Comparison of ENCODE assay signal across 14 mouse cellular contexts in genomic region chr10:39772259-39772658, GRCm38 (mm10).
"Had no signal": no experiment of that assay in that cellular context is flagged by ENCODE, and none has a peak within 500 bp of the region (broad histone marks: within the 10 kb centered on the region; RNA-seq: fewer than 3 reads in every experiment).

No protein-coding gene starts in this region.

- H3K36me3 ChIP-seq: intestine, embryonic 15.5 days; kidney, embryonic 15.5 days; liver, embryonic 15.5 days; midbrain, embryonic 12.5 days; neural tube, embryonic 15.5 days had no signal

- H3K4me3 ChIP-seq: intestine, embryonic 15.5 days; kidney, embryonic 15.5 days; liver, embryonic 15.5 days; megakaryocyte, embryonic 14.5 days; midbrain, embryonic 12.5 days; myocyte; neural tube, embryonic 15.5 days had no signal

- H3K9ac ChIP-seq: intestine, embryonic 15.5 days; kidney, embryonic 15.5 days; liver, embryonic 15.5 days; midbrain, embryonic 12.5 days; neural tube, embryonic 15.5 days had no signal

- H3K4me2 ChIP-seq: intestine, embryonic 15.5 days; kidney, embryonic 15.5 days; liver, embryonic 11.5 days; liver, embryonic 15.5 days; midbrain, embryonic 12.5 days; neural tube, embryonic 15.5 days had no signal

- H3K27me3 ChIP-seq: intestine, embryonic 15.5 days; kidney, embryonic 15.5 days; liver, embryonic 15.5 days; megakaryocyte, embryonic 14.5 days; midbrain, embryonic 12.5 days; neural tube, embryonic 15.5 days had no signal

- H3K27ac ChIP-seq: intestine, embryonic 15.5 days; kidney, embryonic 15.5 days; liver, embryonic 15.5 days; macrophage; midbrain, embryonic 12.5 days; neural tube, embryonic 15.5 days; stomach, postnatal 0 days had no signal

- DNase-seq: kidney, adult 18-20 months; lung, adult 2 months; thymus, postnatal 14 days had no signal

- ATAC-seq: intestine, embryonic 15.5 days; lung, postnatal 0 days had no signal

- H3K9me3 ChIP-seq: intestine, embryonic 15.5 days; kidney, embryonic 15.5 days; liver, embryonic 15.5 days; megakaryocyte, embryonic 14.5 days; midbrain, embryonic 12.5 days; neural tube, embryonic 15.5 days had no signal

- H3K4me1 ChIP-seq: liver, embryonic 15.5 days; midbrain, embryonic 12.5 days; neural tube, embryonic 15.5 days had no signal
